Mouse (Mus musculus): Measurements from ENCODE around the gene Rasgef1c. TPM values are rescaled to one million over a fixed set of nuclear protein-coding genes. Genes with fewer than 3 reads are reported as not detected.

The Rasgef1c gene
- polyA plus RNA-seq, 1 experiment from 2014 or later, result not detected

GRCm38 (mm10) chr11:49938258-49939164 lies 36.9 kb downstream of the Rasgef1c start:
- 61% methylated on average over 4 of the region's 4 CpGs for WGBS
- Histone ChIP-seq H3K36me3 (ENCODE audit: insufficient read depth, low read length) (no peaks in the 10 kb centered on the region), H3K27ac (ENCODE audit: low read length) (no peak overlapping the region), H3K9ac (replicated peaks; ENCODE audit: low read depth) (no peak overlapping the region), H3K27me3 (replicated peaks; ENCODE audit: insufficient read depth, low read length) (no peaks in the 10 kb centered on the region), H3K4me2 (replicated peaks; ENCODE audit: low read depth, low read length) (no peak overlapping the region), H3K4me3 (ENCODE audit: low read depth, low read length) (no peak overlapping the region), H3K4me1 (ENCODE audit: insufficient read depth, low read depth, low read length) (no peaks in the 10 kb centered on the region), H3K9me3 (ENCODE audit: low read length) (no peaks in the 10 kb centered on the region)
- DNase-seq (ENCODE audit: low spot score), result peak; percentile 36
- TF ChIP-seq EP300 (IDR thresholded peaks at IDR 0.05) (peak; percentile 39; the same call in 1 of the 2 replicates), CTCF (IDR thresholded peaks at IDR 0.05) (no peak)
- peak; percentile 70 for ATAC-seq

DNA sequence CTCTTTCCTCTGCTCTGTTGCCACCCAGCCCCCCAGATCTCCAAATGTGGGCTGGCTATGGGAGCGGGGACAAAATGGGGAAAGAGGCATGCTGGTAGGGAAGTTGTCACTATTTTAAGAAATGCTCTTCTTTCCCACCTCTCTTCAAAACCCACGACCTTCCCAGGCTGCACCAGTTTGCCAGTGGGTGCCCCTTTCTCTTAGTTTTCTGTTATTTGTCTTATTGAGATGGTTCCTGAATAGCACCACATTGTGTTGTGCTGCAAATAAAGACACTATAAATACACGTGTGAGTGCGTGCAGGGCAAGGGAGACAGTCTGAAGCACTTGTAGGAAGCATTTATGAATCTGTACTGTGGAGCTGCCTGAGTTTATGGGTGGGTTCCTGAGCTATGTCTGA lies 41.2 kb downstream of the Rasgef1c start:
- Histone ChIP-seq H3K4me2 (replicated peaks; ENCODE audit: low read depth, low read length) (no peak overlapping the region), H3K4me1 (ENCODE audit: insufficient read depth, low read depth, low read length) (no peaks in the 10 kb centered on the region), H3K9me3 (ENCODE audit: low read length) (no peaks in the 10 kb centered on the region), H3K36me3 (ENCODE audit: insufficient read depth, low read length) (no peaks in the 10 kb centered on the region), H3K27me3 (replicated peaks; ENCODE audit: insufficient read depth, low read length) (no peaks in the 10 kb centered on the region), H3K4me3 (ENCODE audit: low read depth, low read length) (no peak overlapping the region), H3K9ac (replicated peaks; ENCODE audit: low read depth) (no peak overlapping the region), H3K27ac (ENCODE audit: low read length) (no peak overlapping the region)
- no peak for ATAC-seq
- DNase-seq (ENCODE audit: low spot score), result no peak
- 51% methylated on average over 4 of the region's 4 CpGs for WGBS
- TF ChIP-seq EP300 (IDR thresholded peaks at IDR 0.05) (no peak), CTCF (IDR thresholded peaks at IDR 0.05) (no peak)

- no peak overlapping the region for H3K4me2 ChIP-seq (replicated peaks; ENCODE audit: low read depth, low read length)
- H3K9me3 ChIP-seq (ENCODE audit: low read length), result no peaks in the 10 kb centered on the region
- no peak overlapping the region for H3K4me3 ChIP-seq (ENCODE audit: low read depth, low read length)
- TF ChIP-seq CTCF (IDR thresholded peaks at IDR 0.05), result no peak
- TF ChIP-seq EP300 (IDR thresholded peaks at IDR 0.05), result no peak
- no peak overlapping the region for H3K9ac ChIP-seq (replicated peaks; ENCODE audit: low read depth)
- no peaks in the 10 kb centered on the region for H3K4me1 ChIP-seq (ENCODE audit: insufficient read depth, low read depth, low read length)
- ATAC-seq, result no peak
- 75% methylated on average over 5 of the region's 5 CpGs for WGBS
- no peaks in the 10 kb centered on the region for H3K36me3 ChIP-seq (ENCODE audit: insufficient read depth, low read length)
- no peak overlapping the region for H3K27ac ChIP-seq (ENCODE audit: low read length)
- no peaks in the 10 kb centered on the region for H3K27me3 ChIP-seq (replicated peaks; ENCODE audit: insufficient read depth, low read length)
- DNase-seq (ENCODE audit: low spot score), result no peak
Observed at GRCm38 (mm10) chr11:49943901-49944300, 42.3 kb downstream of the Rasgef1c start.

DNA sequence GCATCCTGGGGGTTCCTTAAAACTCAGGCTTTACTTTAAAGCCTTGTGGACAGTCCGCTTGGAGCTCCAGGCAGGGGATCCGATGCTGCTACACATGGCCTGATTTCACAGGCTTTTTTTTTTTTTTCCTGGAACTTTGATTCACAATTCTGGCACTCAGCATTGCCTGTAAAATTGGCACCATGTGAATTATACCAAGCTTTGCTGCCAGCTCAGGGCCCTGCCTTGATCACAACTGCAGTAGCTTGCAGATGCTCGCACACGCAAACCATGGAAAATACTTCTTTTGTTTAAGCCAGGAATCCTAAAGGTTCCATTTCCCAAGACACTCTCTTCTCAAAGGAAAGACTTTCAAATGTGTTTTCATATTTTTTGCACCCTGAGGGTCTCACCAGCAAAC lies 44.1 kb downstream of the Rasgef1c start:
- H3K27ac ChIP-seq (ENCODE audit: low read length), result no peak overlapping the region
- no peak overlapping the region for H3K9ac ChIP-seq (replicated peaks; ENCODE audit: low read depth)
- ATAC-seq (no peak), DNase-seq (ENCODE audit: low spot score) (no peak)
- no peaks in the 10 kb centered on the region for H3K27me3 ChIP-seq (replicated peaks; ENCODE audit: insufficient read depth, low read length)
- WGBS, result 85% methylated on average over 4 of the region's 4 CpGs
- no peak overlapping the region for H3K4me3 ChIP-seq (ENCODE audit: low read depth, low read length)
- H3K9me3 ChIP-seq (ENCODE audit: low read length), result no peaks in the 10 kb centered on the region
- TF ChIP-seq EP300 (IDR thresholded peaks at IDR 0.05), result no peak
- TF ChIP-seq CTCF (IDR thresholded peaks at IDR 0.05), result no peak
- H3K36me3 ChIP-seq (ENCODE audit: insufficient read depth, low read length), result no peaks in the 10 kb centered on the region
- no peaks in the 10 kb centered on the region for H3K4me1 ChIP-seq (ENCODE audit: insufficient read depth, low read depth, low read length)
- no peak overlapping the region for H3K4me2 ChIP-seq (replicated peaks; ENCODE audit: low read depth, low read length)

GRCm38 (mm10) chr11:49949839-49950238 lies 48.2 kb downstream of the Rasgef1c start:
- no peak for DNase-seq (ENCODE audit: low spot score)
- 72% methylated on average over 5 of the region's 5 CpGs for WGBS
- H3K9ac ChIP-seq (replicated peaks; ENCODE audit: low read depth), result no peak overlapping the region

GRCm38 (mm10) chr11:49953616-49954015 lies 52.0 kb downstream of the Rasgef1c start:
- H3K36me3 ChIP-seq (ENCODE audit: insufficient read depth, low read length), result no peaks in the 10 kb centered on the region
- H3K27me3 ChIP-seq (replicated peaks; ENCODE audit: insufficient read depth, low read length), result no peaks in the 10 kb centered on the region
- H3K4me2 ChIP-seq (replicated peaks; ENCODE audit: low read depth, low read length), result no peak overlapping the region
- H3K4me1 ChIP-seq (ENCODE audit: insufficient read depth, low read depth, low read length), result no peaks in the 10 kb centered on the region
- DNase-seq (ENCODE audit: low spot score) (no peak), ATAC-seq (no peak)
- H3K4me3 ChIP-seq (ENCODE audit: low read depth, low read length), result no peak overlapping the region
- no peak overlapping the region for H3K27ac ChIP-seq (ENCODE audit: low read length)
- WGBS, result 94% methylated on average over 6 of the region's 6 CpGs
- no peaks in the 10 kb centered on the region for H3K9me3 ChIP-seq (ENCODE audit: low read length)
- TF ChIP-seq EP300 (IDR thresholded peaks at IDR 0.05) (no peak), CTCF (IDR thresholded peaks at IDR 0.05) (no peak)
- no peak overlapping the region for H3K9ac ChIP-seq (replicated peaks; ENCODE audit: low read depth)

More at GRCm38 (mm10) chr11:49949839-49950238, 48.2 kb downstream of the Rasgef1c start:
- TF ChIP-seq EP300 (IDR thresholded peaks at IDR 0.05) (no peak), CTCF (IDR thresholded peaks at IDR 0.05) (no peak)
- H3K36me3 ChIP-seq (ENCODE audit: insufficient read depth, low read length), result no peaks in the 10 kb centered on the region
- no peak overlapping the region for H3K4me2 ChIP-seq (replicated peaks; ENCODE audit: low read depth, low read length)
- H3K27me3 ChIP-seq (replicated peaks; ENCODE audit: insufficient read depth, low read length), result no peaks in the 10 kb centered on the region
- H3K4me3 ChIP-seq (ENCODE audit: low read depth, low read length), result no peak overlapping the region
- no peak for ATAC-seq
- no peaks in the 10 kb centered on the region for H3K4me1 ChIP-seq (ENCODE audit: insufficient read depth, low read depth, low read length)
- H3K27ac ChIP-seq (ENCODE audit: low read length), result no peak overlapping the region
- H3K9me3 ChIP-seq (ENCODE audit: low read length), result no peaks in the 10 kb centered on the region
